Mouse (Mus musculus): ENCODE measurements around the gene Gstm1. TPM values are rescaled to one million over a fixed set of nuclear protein-coding genes. Genes with fewer than 3 reads are reported as not detected.

Gstm1 gene
- 1 to 10 TPM; 3.6 to 4.9 TPM for total RNA-seq (2023)

GRCm38 (mm10) chr3:108017473-108018189, at the start of gene Gstm1:
Gene Gstm1 (minus strand): TSS chr3:108017973.

GRCm38 (mm10) chr3:108044394-108045140, 26.8 kb upstream of the Gstm1 start, which contains the start of gene Gstm4:
Gene Gstm4 (minus strand): TSS chr3:108044894.

DNA sequence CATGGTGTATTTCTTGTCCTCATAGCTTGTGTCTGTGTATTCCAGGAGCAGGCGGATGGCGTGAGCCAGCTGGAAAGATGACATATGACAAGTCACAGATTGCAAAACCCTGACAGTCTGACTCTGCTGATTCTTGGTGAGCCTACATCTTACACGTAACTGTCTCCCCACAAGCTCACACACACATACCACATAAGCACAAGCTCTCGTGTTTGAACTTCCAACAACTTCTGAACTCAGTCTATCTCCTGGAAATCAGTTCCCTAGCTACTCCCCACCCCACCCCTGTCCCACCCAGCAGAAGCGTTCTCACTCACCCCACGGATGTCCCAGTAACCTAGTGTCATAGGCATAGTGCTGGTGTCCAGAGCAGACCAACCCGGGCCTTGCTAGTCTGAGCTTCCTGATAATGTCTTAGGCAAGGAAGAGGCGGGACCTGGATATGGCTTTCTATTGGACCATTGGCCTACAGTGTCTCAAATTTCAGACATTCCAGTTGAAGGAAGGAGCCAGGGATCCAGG, 31.7 kb downstream of the Gstm1 start, which contains the start of gene Gstm2:
Gstm2 (minus strand) TSS at position 413 of the 522 bp plus-strand sequence.

GRCm38 (mm10) chr3:107968724-107969395, 48.9 kb downstream of the Gstm1 start, which contains the start of gene Gstm3:
Gene Gstm3 (minus strand): TSS chr3:107969283.

Other genes with a start within 250 kb of the Gstm1 start
- not detected for gene Eps8l3, start 140.7 kb downstream of the Gstm1 start, total RNA-seq (2023)
- gene Gstm5, start 122.2 kb downstream of the Gstm1 start, total RNA-seq (2023), result 1 to 10 TPM in 1 of 2 experiments, under 1 TPM in 1; 0.90 to 1.0 TPM
- 1 to 10 TPM; 1.5 to 2.7 TPM for gene Gstm7, start 86.2 kb downstream of the Gstm1 start, total RNA-seq (2023)
- gene Gstm6, start 74.2 kb downstream of the Gstm1 start, total RNA-seq (2023), result not detected
- gene Gstm3, start 48.7 kb downstream of the Gstm1 start, total RNA-seq (2023), result not detected
- not detected for gene Gstm2, start 31.5 kb downstream of the Gstm1 start, total RNA-seq (2023)
- gene Gstm4, start 26.9 kb upstream of the Gstm1 start, total RNA-seq (2023), result 1 to 10 TPM; 2.3 to 2.4 TPM
- 10 to 100 TPM; 35.9 TPM for gene Ampd2, start 68.7 kb upstream of the Gstm1 start, total RNA-seq (2023)
- gene Gnat2, start 74.8 kb upstream of the Gstm1 start, total RNA-seq (2023), result not detected
- 10 to 100 TPM; 86.8 to 86.9 TPM for gene Gnai3, start 128.2 kb upstream of the Gstm1 start, total RNA-seq (2023)
- not detected for gene Gpr61, start 136.9 kb upstream of the Gstm1 start, total RNA-seq (2023)
- 1 to 10 TPM; 3.1 to 3.5 TPM for gene Amigo1, start 168.4 kb upstream of the Gstm1 start, total RNA-seq (2023)
- 10 to 100 TPM; 32.9 to 35.3 TPM for gene Cyb561d1, start 183.2 kb upstream of the Gstm1 start, total RNA-seq (2023)
- gene Atxn7l2, start 193.0 kb upstream of the Gstm1 start, total RNA-seq (2023), result 10 to 100 TPM; 30.2 to 37.6 TPM
- gene Sypl2, start 208.7 kb upstream of the Gstm1 start, total RNA-seq (2023), result not detected
- 10 to 100 TPM; 42.1 to 49.7 TPM for gene Psma5, start 239.0 kb upstream of the Gstm1 start, total RNA-seq (2023)

All from T-cell, adult 66 days (primary cell).